Mouse (Mus musculus) stomach, embryonic 15.5 days (tissue): ENCODE results near the gene Susd6. TPM values are rescaled to one million over a fixed set of nuclear protein-coding genes. Genes with fewer than 3 reads are reported as not detected.

Source experiments
- ATAC-seq: fragments of 200-750 bp; cut with Nextera tagmentation; 2 replicates; pipeline ENCODE4 v1.8.0; 2017; ENCODE audit warnings: low read depth, moderate number of reproducible peaks, moderate TSS enrichment; ENCODE audit not compliant: insufficient read depth, low FRiP score
- H3K27ac ChIP-seq: fragments of 300-500 bp; sonication (generic); 2 replicates; pipeline ENCODE4 v1.5.1; 2015; ENCODE audit warnings: mild to moderate bottlenecking, inconsistent platforms
- H3K27me3 ChIP-seq: fragments of 300-500 bp; sonication (generic); replicated peaks from 2 replicates; pipeline ENCODE4 v1.6.1; 2015; ENCODE audit warnings: inconsistent platforms
- H3K36me3 ChIP-seq: fragments of 300-500 bp; sonication (generic); 2 replicates; pipeline ENCODE4 v1.6.1; 2015; ENCODE audit warnings: inconsistent platforms
- H3K4me1 ChIP-seq: fragments of 300-500 bp; sonication (generic); 2 replicates; pipeline ENCODE4 v1.6.1; 2015; ENCODE audit warnings: inconsistent platforms
- H3K4me2 ChIP-seq: fragments of 300-500 bp; sonication (generic); 2 replicates; pipeline ENCODE4 v1.6.1; 2015; ENCODE audit warnings: mild to moderate bottlenecking, inconsistent platforms
- H3K4me3 ChIP-seq: fragments of 300-500 bp; sonication (generic); replicated peaks from 2 replicates; pipeline ENCODE4 v1.5.1; 2015; ENCODE audit warnings: inconsistent platforms
- H3K9ac ChIP-seq: fragments of 300-500 bp; sonication (generic); 2 replicates; pipeline ENCODE4 v1.6.1; 2015; ENCODE audit warnings: inconsistent platforms
- H3K9me3 ChIP-seq: fragments of 300-500 bp; sonication (generic); 2 replicates; pipeline ENCODE4 v1.6.1; 2016; ENCODE audit warnings: inconsistent platforms
- WGBS: fragments of 180-500 bp; shearing (Covaris S2); methylation state at CpG from one replicate; pipeline ENCODE4 v1.1.7; 2015; 5-methylcytosine and 5-hydroxymethylcytosine counted together
- polyA plus RNA-seq: library from polyadenylated mRNA; unstranded; fragments of >200 nt; fragmentation: Nextera tagmentation; extraction: Ambion mirVana; gene quantifications from 2 replicates; pipeline ENCODE4 v1.2.1, GENCODE M21; 2015

Susd6 gene
- polyA plus RNA-seq, 1 experiment from 2014 or later = 17.5 TPM

DNA sequence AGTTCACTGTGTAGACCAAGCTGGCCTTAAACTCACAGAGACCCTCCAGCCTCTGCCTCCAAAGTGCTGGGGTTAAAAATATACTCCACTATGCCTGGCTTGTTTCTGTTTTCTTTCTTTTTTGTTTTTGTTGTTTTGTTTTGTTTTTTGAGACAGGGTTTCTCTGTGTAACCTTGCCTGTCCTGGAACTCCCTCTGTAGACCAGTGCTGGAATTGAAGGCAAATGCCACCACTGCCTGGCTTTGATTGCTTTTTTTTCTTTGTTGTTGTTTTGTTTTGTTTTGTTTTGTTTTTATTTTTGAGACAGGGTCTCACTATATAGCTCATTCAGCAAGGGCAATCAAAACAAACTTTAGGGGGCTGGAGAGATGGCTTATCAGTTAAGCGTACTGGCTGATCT, 11.1 kb downstream of the Susd6 start:
- Histone ChIP-seq H3K27ac (no peak overlapping the region), H3K4me3 (no peak overlapping the region), H3K27me3 (no peaks in the 10 kb centered on the region), H3K36me3 (no peaks in the 10 kb centered on the region), H3K9me3 (no peaks in the 10 kb centered on the region), H3K4me1 (peaks cover 7% of the 10 kb centered on the region), H3K4me2 (no peak overlapping the region), H3K9ac (no peak overlapping the region)
- no peak for ATAC-seq
- WGBS = 96% methylated on average over 1 of the region's 1 CpGs

GRCm38 (mm10) chr12:80803924-80804323, 13.6 kb downstream of the Susd6 start:
- H3K36me3 ChIP-seq = no peaks in the 10 kb centered on the region
- peaks cover 16% of the 10 kb centered on the region for H3K4me1 ChIP-seq
- no peaks in the 10 kb centered on the region for H3K9me3 ChIP-seq
- ATAC-seq = no peak
- no peak overlapping the region for H3K4me3 ChIP-seq
- no peak overlapping the region for H3K9ac ChIP-seq
- 54% methylated on average over 3 of the region's 3 CpGs for WGBS
- no peak overlapping the region for H3K27ac ChIP-seq
- H3K27me3 ChIP-seq = no peaks in the 10 kb centered on the region
- peak overlapping the region; percentile 3; the same call in 1 of the 2 replicates for H3K4me2 ChIP-seq

- Histone ChIP-seq H3K4me2 (no peak overlapping the region), H3K4me3 (no peak overlapping the region), H3K9ac (no peak overlapping the region), H3K27me3 (no peaks in the 10 kb centered on the region), H3K36me3 (no peaks in the 10 kb centered on the region), H3K4me1 (peaks cover 16% of the 10 kb centered on the region), H3K27ac (no peak overlapping the region), H3K9me3 (no peaks in the 10 kb centered on the region)
- 85% methylated on average over 6 of the region's 6 CpGs for WGBS
- no peak for ATAC-seq
These were observed 14.6 kb downstream of the Susd6 start for GRCm38 (mm10) chr12:80804861-80805428.

DNA sequence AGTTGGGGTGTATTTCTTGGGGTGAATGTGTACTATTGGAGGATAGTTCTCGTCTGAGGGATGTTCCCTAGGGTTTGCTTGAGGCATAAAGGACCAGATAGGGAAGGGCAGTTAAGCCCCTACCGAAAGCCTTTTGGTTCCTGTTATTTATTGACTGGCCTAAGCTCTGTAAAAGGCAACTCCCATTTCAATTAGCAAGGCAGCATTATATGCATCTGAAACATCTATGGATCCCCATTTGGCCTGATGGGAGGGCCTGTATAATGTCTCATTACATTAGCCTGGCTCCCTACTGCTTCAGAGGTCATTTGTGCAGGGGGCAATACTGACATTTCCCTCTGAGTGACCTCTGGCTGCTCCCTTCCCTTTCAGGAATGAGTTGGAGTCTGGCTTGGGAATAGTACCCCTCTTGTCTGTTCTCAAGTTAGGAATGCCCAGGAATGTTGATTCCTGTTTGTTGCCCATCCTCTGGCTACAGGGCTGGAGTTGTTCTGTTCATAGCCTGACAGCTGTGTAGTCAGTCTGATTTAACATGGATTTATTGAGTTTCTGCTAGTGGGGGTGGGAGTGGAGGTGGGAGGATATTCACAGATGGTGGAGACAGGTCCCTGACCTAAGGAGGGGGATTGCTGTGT, 17.3 kb downstream of the Susd6 start:
- Histone ChIP-seq H3K4me1 (peaks cover 16% of the 10 kb centered on the region), H3K4me3 (no peak overlapping the region), H3K36me3 (no peaks in the 10 kb centered on the region), H3K9ac (no peak overlapping the region), H3K27ac (no peak overlapping the region), H3K9me3 (no peaks in the 10 kb centered on the region), H3K4me2 (no peak overlapping the region), H3K27me3 (no peaks in the 10 kb centered on the region)
- ATAC-seq = no peak
- WGBS = 43% methylated on average over 2 of the region's 2 CpGs

GRCm38 (mm10) chr12:80810005-80810404, 19.7 kb downstream of the Susd6 start:
- no peaks in the 10 kb centered on the region for H3K9me3 ChIP-seq
- no peak overlapping the region for H3K27ac ChIP-seq
- H3K4me2 ChIP-seq = no peak overlapping the region
- H3K27me3 ChIP-seq = no peaks in the 10 kb centered on the region
- no peaks in the 10 kb centered on the region for H3K36me3 ChIP-seq
- 0 out of 2 replicates have a peak, but pooled peaks cover 9% of the 10 kb centered on the region for H3K4me1 ChIP-seq
- no peak overlapping the region for H3K4me3 ChIP-seq
- no peak overlapping the region for H3K9ac ChIP-seq
- ATAC-seq = no peak
- WGBS = 73% methylated on average over 2 of the region's 2 CpGs

- 39% methylated on average over 6 of the region's 6 CpGs for whole genome bisulfite sequencing
These were observed 21.6 kb downstream of the Susd6 start for GRCm38 (mm10) chr12:80811646-80812509.

GRCm38 (mm10) chr12:80812510-80812820, 22.2 kb downstream of the Susd6 start:
- H3K9ac ChIP-seq = no peak overlapping the region
- ATAC-seq = no peak
- H3K27ac ChIP-seq = no peak overlapping the region; the same call in 1 of the 2 replicates
- H3K27me3 ChIP-seq = no peaks in the 10 kb centered on the region
- no peaks in the 10 kb centered on the region for H3K9me3 ChIP-seq
- peaks cover 17% of the 10 kb centered on the region for H3K4me1 ChIP-seq
- no peak overlapping the region for H3K4me2 ChIP-seq
- 50% methylated on average over 1 of the region's 1 CpGs for WGBS
- H3K36me3 ChIP-seq = no peaks in the 10 kb centered on the region
- H3K4me3 ChIP-seq = no peak overlapping the region

More at GRCm38 (mm10) chr12:80811646-80812509, 21.6 kb downstream of the Susd6 start:
- Histone ChIP-seq H3K36me3 (no peaks in the 10 kb centered on the region), H3K9me3 (no peaks in the 10 kb centered on the region), H3K4me2 (no peak overlapping the region), H3K27me3 (no peaks in the 10 kb centered on the region), H3K4me3 (no peak overlapping the region), H3K9ac (no peak overlapping the region), H3K4me1 (peaks cover 23% of the 10 kb centered on the region), H3K27ac (no peak overlapping the region; the same call in 1 of the 2 replicates)
- no peak for ATAC-seq

DNA sequence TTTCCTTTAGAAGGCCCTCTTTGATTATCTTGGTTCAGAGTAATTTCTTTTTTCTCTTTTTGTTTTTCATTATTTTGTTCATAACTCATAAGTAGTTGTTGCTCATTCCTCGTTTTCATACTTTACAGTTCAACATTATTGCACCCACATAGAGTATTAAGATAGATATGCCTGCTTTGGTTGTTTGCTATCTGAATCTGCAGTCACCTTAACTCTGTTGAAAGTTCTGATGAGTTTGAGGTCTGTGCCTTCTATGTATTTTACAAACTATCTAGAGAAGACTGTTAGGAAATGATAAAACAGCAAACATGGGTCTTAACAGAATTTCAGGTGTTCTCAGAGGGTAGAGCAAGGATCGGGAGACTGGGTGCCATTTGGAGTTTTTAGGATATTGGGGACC, 23.1 kb downstream of the Susd6 start:
- H3K36me3 ChIP-seq = no peaks in the 10 kb centered on the region
- no peak overlapping the region for H3K9ac ChIP-seq
- no peak overlapping the region for H3K4me2 ChIP-seq
- no peak for ATAC-seq
- no peaks in the 10 kb centered on the region for H3K27me3 ChIP-seq
- peaks cover 18% of the 10 kb centered on the region for H3K4me1 ChIP-seq
- H3K27ac ChIP-seq = no peak overlapping the region
- WGBS = 77% methylated on average over 2 of the region's 2 CpGs
- H3K4me3 ChIP-seq = no peak overlapping the region
- H3K9me3 ChIP-seq = no peaks in the 10 kb centered on the region

DNA sequence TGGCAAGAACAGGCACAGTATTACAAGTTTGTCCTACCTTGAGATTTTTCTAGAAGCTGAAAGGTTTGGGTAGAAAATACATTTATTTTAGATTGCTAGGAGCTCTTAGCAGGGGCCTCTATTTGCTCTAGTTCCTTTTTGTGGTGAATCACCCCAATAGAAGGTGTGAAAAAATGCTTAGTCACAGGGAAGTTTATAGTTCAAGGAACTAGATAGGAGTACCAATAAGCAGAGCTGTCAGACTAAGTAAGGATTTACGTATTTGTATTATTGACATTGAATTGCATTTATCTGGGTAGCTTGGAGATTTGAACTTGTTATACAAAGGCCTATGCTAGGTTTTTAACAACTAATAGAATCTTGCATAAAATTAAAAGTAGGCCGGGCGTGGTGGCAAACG, 23.6 kb downstream of the Susd6 start:
- peaks cover 19% of the 10 kb centered on the region for H3K4me1 ChIP-seq

GRCm38 (mm10) chr12:80814529-80814928, 24.2 kb downstream of the Susd6 start:
- Histone ChIP-seq H3K27ac (no peak overlapping the region), H3K4me2 (no peak overlapping the region), H3K4me3 (no peak overlapping the region), H3K27me3 (no peaks in the 10 kb centered on the region), H3K4me1 (peaks cover 19% of the 10 kb centered on the region), H3K9me3 (no peaks in the 10 kb centered on the region), H3K9ac (no peak overlapping the region), H3K36me3 (no peaks in the 10 kb centered on the region)
- ATAC-seq = no peak
- WGBS = 61% methylated on average over 3 of the region's 3 CpGs

More for the DNA sequence above, 23.6 kb downstream of the Susd6 start:
- Histone ChIP-seq H3K4me2 (no peak overlapping the region), H3K9ac (no peak overlapping the region), H3K9me3 (no peaks in the 10 kb centered on the region), H3K27me3 (no peaks in the 10 kb centered on the region), H3K36me3 (no peaks in the 10 kb centered on the region), H3K27ac (no peak overlapping the region), H3K4me3 (no peak overlapping the region)
- 90% methylated on average over 4 of the region's 4 CpGs for WGBS
- ATAC-seq = no peak

DNA sequence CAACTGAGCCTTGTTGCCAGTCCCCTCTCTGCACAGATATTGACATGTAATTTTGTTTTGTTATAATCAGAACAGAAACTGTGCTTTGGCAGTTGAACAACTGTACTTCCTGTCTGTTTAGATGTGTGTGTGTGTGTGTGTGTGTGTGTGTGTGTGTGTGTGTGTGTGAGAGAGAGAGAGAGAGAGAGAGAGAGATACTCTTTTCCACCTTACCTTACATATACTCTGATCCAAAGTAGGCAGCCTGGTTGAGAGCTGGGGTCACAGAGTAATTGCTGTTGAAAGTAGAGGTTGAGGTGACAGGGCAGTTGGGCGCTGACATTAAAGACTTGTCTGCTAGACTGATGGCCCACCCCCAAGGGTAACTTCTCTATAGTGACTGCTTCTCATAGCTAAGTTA, 25.0 kb downstream of the Susd6 start:
- Histone ChIP-seq H3K9ac (no peak overlapping the region), H3K36me3 (no peaks in the 10 kb centered on the region), H3K27me3 (no peaks in the 10 kb centered on the region), H3K4me2 (no peak overlapping the region), H3K9me3 (no peaks in the 10 kb centered on the region), H3K27ac (no peak overlapping the region), H3K4me1 (peaks cover 19% of the 10 kb centered on the region), H3K4me3 (no peak overlapping the region)
- whole genome bisulfite sequencing = 31% methylated on average over 1 of the region's 1 CpGs
- no peak for ATAC-seq

- Histone ChIP-seq H3K9ac (no peak overlapping the region), H3K27ac (no peak overlapping the region), H3K4me3 (no peak overlapping the region), H3K4me1 (peaks cover 19% of the 10 kb centered on the region), H3K27me3 (no peaks in the 10 kb centered on the region), H3K9me3 (no peaks in the 10 kb centered on the region), H3K4me2 (no peak overlapping the region), H3K36me3 (no peaks in the 10 kb centered on the region)
- ATAC-seq = 0 out of 2 replicates have a peak, but pooled peaks have one; percentile 48
- WGBS = 56% methylated on average over 3 of the region's 3 CpGs
These were observed 25.6 kb downstream of the Susd6 start for GRCm38 (mm10) chr12:80815893-80816292.
